Mouse (Mus musculus): ENCODE measurements around the gene Gm42372.

- TF ChIP-seq GATA1 (IDR thresholded peaks at IDR 0.05; ENCODE audit: borderline replicate concordance, low read length) (no peak), FLI1 (IDR thresholded peaks at IDR 0.05; ENCODE audit: low read length) (no peak)
Measured at GRCm38 (mm10) chr7:17022176-17022575, 39.3 kb downstream of the Gm42372 start.

Data from megakaryocyte, embryonic 14.5 days (primary cell).